In the genomic region with DNA sequence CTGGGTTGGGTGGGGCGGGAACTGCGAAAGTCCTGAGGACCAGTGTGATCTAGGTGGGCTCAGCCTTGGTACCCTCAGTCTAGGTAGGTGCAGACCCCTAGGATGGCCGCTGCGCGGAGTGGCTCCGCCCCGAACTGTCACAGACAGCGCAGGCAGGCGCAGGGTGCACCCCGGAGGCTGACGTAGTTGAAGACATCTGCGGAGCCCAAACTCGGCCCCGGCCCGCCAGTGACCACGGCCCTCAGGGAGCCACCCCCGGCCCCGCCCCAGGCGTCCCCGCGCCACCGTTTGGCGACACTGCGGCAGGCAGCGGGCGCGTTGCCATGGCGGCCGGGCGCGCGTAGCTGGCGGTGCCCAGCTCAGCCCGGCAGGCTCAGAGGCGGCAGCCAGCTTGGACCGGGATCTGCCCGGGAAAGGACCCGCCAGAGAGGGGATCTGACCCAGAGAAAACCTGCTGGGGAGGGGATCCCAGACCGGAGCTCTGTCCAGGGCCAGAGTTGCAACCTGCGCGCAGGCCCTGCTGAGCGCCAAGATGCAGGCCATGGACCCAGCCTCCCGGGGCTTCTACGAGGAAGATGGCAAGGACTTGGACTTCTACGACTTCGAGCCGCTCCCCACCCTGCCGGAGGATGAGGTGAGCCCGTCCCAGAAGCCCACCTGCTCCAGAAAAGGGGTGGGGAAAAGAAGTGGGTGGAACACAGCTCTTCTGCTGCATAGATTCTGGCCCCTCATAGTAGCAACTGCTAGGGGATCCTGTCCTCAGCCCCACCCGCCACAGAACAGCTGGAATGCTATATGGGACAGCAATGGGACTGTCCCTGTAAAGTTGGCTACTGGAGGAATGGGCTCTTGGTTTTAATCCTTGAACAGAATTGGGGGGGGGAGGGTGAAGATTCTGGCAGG, we compare ENCODE assay signal across 7 mouse cellular contexts. TPM values are rescaled to one million over a fixed set of nuclear protein-coding genes. Genes with fewer than 3 reads are reported as not detected.
A peak's percentile ranks its signal among the peaks of the same experiment; 100 is the strongest.
DNase-seq lines count a peak whose midpoint lies in the region; ATAC-seq and TF ChIP-seq lines count a peak whose summit lies in the region.

TSS of gene Kndc1 (plus strand) at position 42 of the 903 bp plus-strand sequence.

- POLR2A ChIA-PET in Patski (lab: Charles Lee): no interaction called here

- TF ChIP-seq CTCF in E14TG2a.4 (conservative IDR thresholded peaks at IDR 0.05; ENCODE audit: low read length) (no peak), Patski (IDR thresholded peaks at IDR 0.05) (no peak)
- no peak; the same call in 1 of the 2 replicates for TF ChIP-seq CTCF in left cerebral cortex, adult 2 months (IDR thresholded peaks at IDR 0.05)

- in situ Hi-C loops in Patski (cut with MboI; ENCODE audit: low pct_unique_long_range_greater_than_20kb): no loop called here

- H3K36me3 ChIP-seq in E14TG2a.4 (ENCODE audit: insufficient read depth, low read length): no peaks in the 10 kb centered on the region
- H3K36me3 ChIP-seq in embryonic facial prominence, embryonic 10.5 days (replicated peaks): no peaks in the 10 kb centered on the region
- no peaks in the 10 kb centered on the region for H3K36me3 ChIP-seq in midbrain, embryonic 15.5 days (replicated peaks)

- intact Hi-C loops in heart, postnatal 10 days (cut with DNase I): no loop called here
- intact Hi-C loops in left cerebral cortex, adult 2 months (cut with DNase I): no loop called here

- H3K4me3 ChIP-seq in E14TG2a.4 (replicated peaks; ENCODE audit: low read length): peak within 1 kb of the TSS; percentile 83
- H3K4me3 ChIP-seq in embryonic facial prominence, embryonic 10.5 days: peak within 1 kb of the TSS; percentile 69
- peak within 1 kb of the TSS; percentile 79 for H3K4me3 ChIP-seq in left cerebral cortex, adult 2 months
- H3K4me3 ChIP-seq in midbrain, embryonic 15.5 days: peak within 1 kb of the TSS; percentile 67

- peak within 1 kb of the TSS; percentile 75 for H3K9ac ChIP-seq in midbrain, embryonic 15.5 days

- CTCF ChIA-PET in Patski (lab: Charles Lee): interaction anchor here (1.3 kb wide), 1 partner anchor 10 kb away, joined by 7 read pairs; no protein-coding TSS in a partner anchor

- ATAC-seq in Patski: peak; percentile 36
- peak; percentile 89 for ATAC-seq in midbrain, embryonic 15.5 days (replicated peaks)
- ATAC-seq in inflammation-experienced regulatory T-cells, adult 6 months: no peak

- DNase-seq in Patski (ENCODE audit: low read depth, low spot score): no peak
- peak; percentile 52 for DNase-seq in embryonic facial prominence, embryonic 10.5 days (ENCODE audit: low spot score)
- peak; percentile 27 to 35 for DNase-seq in heart, postnatal 10 days
- DNase-seq in left cerebral cortex, adult 2 months (ENCODE audit: extremely low spot score in 1 of 2, low spot score in 2 of 2): peak; percentile 82 to 84

- peaks cover 12% of the 10 kb centered on the region for H3K4me1 ChIP-seq in E14TG2a.4 (replicated peaks; ENCODE audit: low read depth, low read length)
- H3K4me1 ChIP-seq in embryonic facial prominence, embryonic 10.5 days: peaks cover 12% of the 10 kb centered on the region
- peaks cover 22% of the 10 kb centered on the region for H3K4me1 ChIP-seq in midbrain, embryonic 15.5 days

- peaks cover 75% of the 10 kb centered on the region for H3K27me3 ChIP-seq in E14TG2a.4 (ENCODE audit: insufficient read depth, low read length)
- H3K27me3 ChIP-seq in Patski: peaks cover 36% of the 10 kb centered on the region
- peaks cover 76% of the 10 kb centered on the region for H3K27me3 ChIP-seq in embryonic facial prominence, embryonic 10.5 days (replicated peaks; ENCODE audit: low read depth, poor library complexity, severe bottlenecking)
- H3K27me3 ChIP-seq in midbrain, embryonic 15.5 days (replicated peaks): peaks cover 17% of the 10 kb centered on the region

- no peak within 1 kb of the TSS for H3K27ac ChIP-seq in embryonic facial prominence, embryonic 10.5 days (replicated peaks)
- peak within 1 kb of the TSS; percentile 87 for H3K27ac ChIP-seq in left cerebral cortex, adult 2 months
- 0 out of 2 replicates have a peak within 1 kb of the TSS, but pooled peaks have one; percentile 42 for H3K27ac ChIP-seq in midbrain, embryonic 15.5 days

- H3K9me3 ChIP-seq in E14TG2a.4 (ENCODE audit: low read length): no peaks in the 10 kb centered on the region
- no peaks in the 10 kb centered on the region for H3K9me3 ChIP-seq in embryonic facial prominence, embryonic 10.5 days
- H3K9me3 ChIP-seq in midbrain, embryonic 15.5 days: no peaks in the 10 kb centered on the region

- peak within 1 kb of the TSS; percentile 82 for H3K4me2 ChIP-seq in midbrain, embryonic 15.5 days

- 1% methylated on average over 50 of the region's 50 CpGs for WGBS in embryonic facial prominence, embryonic 10.5 days
- WGBS in midbrain, embryonic 15.5 days: under 1% methylated on average over 50 of the region's 50 CpGs

RNA-seq across cellular contexts. Expression of gene Kndc1, which starts in this region (rescaled TPM):
- 0.54 TPM for polyA plus RNA-seq in Patski (2021)
- 0.11 and 0.40 TPM in 2 replicates for polyA plus RNA-seq in embryonic facial prominence, embryonic 10.5 days (2016; fragmentation: Nextera tagmentation; extraction: Ambion mirVana)
- total RNA-seq in heart, postnatal 10 days (2021): not detected
- 10 to 100 TPM; 77.7 to 80.4 TPM for total RNA-seq in left cerebral cortex, adult 2 months (2021)
- 20.2 and 22.4 TPM in 2 replicates for polyA plus RNA-seq in midbrain, embryonic 15.5 days (2015; fragmentation: Nextera tagmentation; extraction: Ambion mirVana)
- polyA plus RNA-seq in inflammation-experienced regulatory T-cells, adult 6 months (2017; shearing (Covaris generic)): under 1 TPM; 0.20 to 0.49 (median 0.38) TPM

Comparison
In these comparisons a context has a peak if more than half of its experiments do, and no peak if none do; other contexts are left out.
1. RNA of gene Kndc1 (total RNA-seq): 77.7 to 80.4 TPM in left cerebral cortex, adult 2 months; not detected in heart, postnatal 10 days; every median in the first group is over 10 times any median in the second.
2. RNA of gene Kndc1 (polyA plus RNA-seq): 20.2 to 22.4 TPM in midbrain, embryonic 15.5 days; 0.54 TPM in Patski (single experiment), 0.20 to 0.49 TPM in inflammation-experienced regulatory T-cells, adult 6 months and 0.11 to 0.40 TPM in embryonic facial prominence, embryonic 10.5 days; every median in the first group is over 10 times any median in the second.
3. Peak in ATAC-seq in Patski; RNA of the gene not detected or under 1 TPM.
4. Peak in DNase-seq and H3K4me3 ChIP-seq in embryonic facial prominence, embryonic 10.5 days; RNA of the gene not detected or under 1 TPM.
5. Peak in DNase-seq in heart, postnatal 10 days; RNA of the gene not detected or under 1 TPM.
6. Peak in every context shown above with its lines, with median percentiles within 50 percentile points of each other: H3K4me3 ChIP-seq.